Mouse (Mus musculus) stomach, postnatal 0 days (tissue): ENCODE measurements at regions not wholly inside any gene's neighbourhood (a gene's known extent, or its start where the extent isn't known, plus 50 kb on each side); places are given as distances from the start of the nearest gene placed in this dataset.

ENCODE experiments used
- CTCF ChIP-seq: IDR thresholded peaks from 2 replicates; pipeline ENCODE4 v1.5.1; 2016; ENCODE audit warnings: antibody characterized with exemption, low read depth, mild to moderate bottlenecking, moderate library complexity
- EP300 ChIP-seq: optimal IDR thresholded peaks from 2 replicates; pipeline ENCODE3; 2016; ENCODE audit warnings: antibody characterized with exemption

- no peak for TF ChIP-seq CTCF
- TF ChIP-seq EP300, result no peak
These were observed 174.4 kb downstream of the Icos start for GRCm38 (mm10) chr1:61152157-61152556.
